Mouse (Mus musculus) kidney, postnatal 36 days (tissue): ENCODE results near the gene Itih4.

Experiments
- DNase-seq, 2 experiments: peaks; one replicate each; pipeline ENCODE4 v3.0.0; 2021 to 2022; ENCODE audit warnings: mixed read lengths in 2 of 2

The Itih4 gene

GRCm38 (mm10) chr14:30886204-30886603 is at the start of gene Itih4:
TSS of gene Itih4 (plus strand) at chr14:30886476.
- DNase-seq, result no peak

GRCm38 (mm10) chr14:30837416-30837996 is 48.8 kb upstream of the Itih4 start:
- DNase-seq, result no peak

GRCm38 (mm10) chr14:30843701-30844100 is 42.6 kb upstream of the Itih4 start:
- DNase-seq, result no peak

- no peak for DNase-seq
Observed at GRCm38 (mm10) chr14:30850504-30850903, 35.8 kb upstream of the Itih4 start.

- no peak for DNase-seq
Observed at GRCm38 (mm10) chr14:30852325-30852724, 34.0 kb upstream of the Itih4 start.

- no peak for DNase-seq
Observed at GRCm38 (mm10) chr14:30855316-30855715, 31.0 kb upstream of the Itih4 start.

GRCm38 (mm10) chr14:30856885-30857507 is 29.3 kb upstream of the Itih4 start:
- no peak for DNase-seq

GRCm38 (mm10) chr14:30857990-30858389 is 28.3 kb upstream of the Itih4 start:
- peak; percentile 39 to 76 for DNase-seq

GRCm38 (mm10) chr14:30861421-30862125 is 24.7 kb upstream of the Itih4 start:
- peak; percentile 13 to 49 for DNase-seq

GRCm38 (mm10) chr14:30862368-30862767 is 23.9 kb upstream of the Itih4 start:
- DNase-seq, result no peak

GRCm38 (mm10) chr14:30865311-30865710 is 21.0 kb upstream of the Itih4 start:
- peak in 1 of 2 experiments; percentile 32 for DNase-seq

GRCm38 (mm10) chr14:30867042-30867441 is 19.2 kb upstream of the Itih4 start:
- peak; percentile 78 to 90 for DNase-seq

- DNase-seq, result no peak
Observed at GRCm38 (mm10) chr14:30868826-30869225, 17.4 kb upstream of the Itih4 start.

GRCm38 (mm10) chr14:30869391-30869801 is 16.9 kb upstream of the Itih4 start:
- DNase-seq, result no peak

- peak in 1 of 2 experiments; percentile 25 for DNase-seq
Observed at GRCm38 (mm10) chr14:30870206-30871147, 15.8 kb upstream of the Itih4 start.

- DNase-seq, result no peak
Observed at GRCm38 (mm10) chr14:30874095-30874700, 12.1 kb upstream of the Itih4 start.

GRCm38 (mm10) chr14:30875130-30875865 is 11.0 kb upstream of the Itih4 start:
- DNase-seq, result peak in 1 of 2 experiments; percentile 38

- peak in 1 of 2 experiments; percentile 40 for DNase-seq
Observed at GRCm38 (mm10) chr14:30875955-30876354, 10.3 kb upstream of the Itih4 start.

GRCm38 (mm10) chr14:30876451-30876850 is 9.8 kb upstream of the Itih4 start:
- no peak for DNase-seq

- DNase-seq, result no peak
Observed at GRCm38 (mm10) chr14:30877827-30878226, 8.4 kb upstream of the Itih4 start.

- peak; percentile 22 to 24 for DNase-seq
Observed at GRCm38 (mm10) chr14:30878958-30879571, 7.2 kb upstream of the Itih4 start, which contains the start of gene Mustn1. TSS of gene Mustn1 (plus strand) at chr14:30879200.
